Mouse (Mus musculus): ENCODE data around the gene Zfp113.
A peak's percentile ranks its signal among the peaks of the same experiment; 100 is the strongest.
"Not testable (repeated sequence)": the region's sequence is repeated elsewhere in the genome, so short reads cannot be mapped to it uniquely, and the experiment has no call there.

Gene Zfp113

DNA sequence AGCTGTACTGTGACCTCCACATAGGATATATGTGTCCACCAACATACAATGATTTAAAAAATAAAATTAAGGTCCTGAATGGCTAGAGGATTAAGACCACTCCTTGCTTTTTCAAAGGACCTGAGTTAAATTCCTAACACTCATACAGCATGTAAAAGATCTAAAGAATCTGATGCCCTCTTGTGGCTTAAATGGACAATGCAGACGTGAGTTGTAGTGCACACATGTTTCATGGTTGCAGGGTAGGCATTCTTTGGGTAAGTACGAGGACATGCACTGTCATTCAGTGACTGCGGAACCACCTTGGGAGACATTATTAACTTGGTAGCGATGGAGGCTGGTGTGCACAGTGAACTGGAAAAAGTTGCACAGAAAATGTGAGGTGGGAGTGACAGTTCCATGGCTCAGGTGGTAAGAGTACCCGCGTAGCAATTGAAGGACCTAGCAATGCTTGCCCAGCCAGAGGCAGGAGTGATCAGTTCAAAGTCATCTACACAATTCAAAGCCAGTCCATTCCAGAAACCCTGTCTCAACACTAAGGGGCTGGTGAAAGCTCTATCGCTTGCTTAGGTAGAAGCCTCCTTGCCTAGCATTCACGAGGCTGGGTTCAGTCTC, 17.5 kb downstream of the Zfp113 start:
- DNase-seq (ENCODE audit: low read depth) = peak; percentile 75

DNA sequence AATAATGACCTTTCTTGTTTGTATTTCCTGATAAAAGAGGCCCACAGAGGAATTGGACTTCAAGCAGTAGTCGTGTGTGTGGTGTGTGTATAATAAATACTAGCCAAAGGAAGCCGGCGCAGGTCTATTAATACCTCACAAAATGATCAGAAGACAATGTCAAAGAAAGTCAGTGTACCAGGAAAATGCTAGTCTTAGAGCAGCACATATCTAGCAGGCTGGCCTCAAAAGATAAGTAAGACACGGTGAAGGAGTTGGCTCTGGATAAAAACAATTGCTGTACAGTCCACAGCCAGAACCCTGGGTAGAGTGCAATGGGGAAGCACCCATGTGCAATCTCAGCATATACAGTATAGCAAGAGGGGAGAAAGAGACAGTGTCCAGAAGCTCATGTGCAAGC, 18.3 kb downstream of the Zfp113 start:
- DNase-seq (ENCODE audit: low read depth) = peak; percentile 46

DNA sequence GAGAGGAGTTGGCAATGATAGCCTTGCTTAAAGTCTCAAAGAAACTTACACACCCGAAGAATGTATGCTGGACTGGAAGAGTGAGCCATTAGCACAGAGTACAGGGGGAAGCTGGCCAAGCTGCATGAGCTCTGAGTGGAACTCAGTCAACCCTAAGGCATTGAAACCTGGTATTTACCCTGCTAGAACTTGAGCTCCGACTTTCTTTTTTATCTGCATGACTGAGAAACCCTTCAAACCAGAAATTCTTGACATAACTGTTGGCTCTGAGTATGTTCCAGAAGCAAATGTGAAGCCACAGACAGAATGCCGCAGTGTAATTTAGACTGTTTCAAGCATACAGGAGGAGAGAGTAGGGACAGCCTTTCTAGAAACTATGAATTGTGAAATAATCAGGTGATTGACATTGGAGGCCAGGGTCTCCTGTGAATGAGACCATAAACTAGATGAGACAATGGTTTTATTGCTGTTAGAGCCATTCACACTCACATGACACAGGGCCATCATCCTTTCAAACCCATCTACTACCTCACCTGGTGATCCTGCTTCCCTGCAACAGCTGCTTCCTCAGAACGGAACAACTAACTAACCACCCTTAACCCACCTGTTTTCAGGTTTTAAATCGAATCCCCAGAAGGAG, 23.0 kb downstream of the Zfp113 start:
- no peak for DNase-seq (ENCODE audit: low read depth)

DNA sequence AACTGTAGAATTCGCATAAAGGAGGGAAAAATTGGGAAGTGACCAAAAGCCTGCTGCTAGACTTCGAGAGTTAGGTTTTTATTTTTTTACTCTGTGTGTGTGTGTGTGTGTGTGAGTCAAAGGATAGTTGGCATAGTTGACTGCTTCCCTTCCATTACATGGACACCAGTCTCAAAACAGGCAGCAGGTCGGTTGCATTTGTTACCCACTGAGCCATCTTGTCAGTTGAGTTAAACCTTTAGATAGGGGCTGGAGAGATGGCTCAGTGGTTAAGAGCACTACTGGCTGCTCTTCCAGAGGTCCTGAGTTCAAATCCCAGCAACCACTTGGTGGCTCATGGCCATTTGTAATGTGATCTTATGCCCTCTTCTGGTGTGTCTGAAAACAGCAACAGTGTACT, 37.5 kb downstream of the Zfp113 start:
- no peak for DNase-seq (ENCODE audit: low read depth)

DNA sequence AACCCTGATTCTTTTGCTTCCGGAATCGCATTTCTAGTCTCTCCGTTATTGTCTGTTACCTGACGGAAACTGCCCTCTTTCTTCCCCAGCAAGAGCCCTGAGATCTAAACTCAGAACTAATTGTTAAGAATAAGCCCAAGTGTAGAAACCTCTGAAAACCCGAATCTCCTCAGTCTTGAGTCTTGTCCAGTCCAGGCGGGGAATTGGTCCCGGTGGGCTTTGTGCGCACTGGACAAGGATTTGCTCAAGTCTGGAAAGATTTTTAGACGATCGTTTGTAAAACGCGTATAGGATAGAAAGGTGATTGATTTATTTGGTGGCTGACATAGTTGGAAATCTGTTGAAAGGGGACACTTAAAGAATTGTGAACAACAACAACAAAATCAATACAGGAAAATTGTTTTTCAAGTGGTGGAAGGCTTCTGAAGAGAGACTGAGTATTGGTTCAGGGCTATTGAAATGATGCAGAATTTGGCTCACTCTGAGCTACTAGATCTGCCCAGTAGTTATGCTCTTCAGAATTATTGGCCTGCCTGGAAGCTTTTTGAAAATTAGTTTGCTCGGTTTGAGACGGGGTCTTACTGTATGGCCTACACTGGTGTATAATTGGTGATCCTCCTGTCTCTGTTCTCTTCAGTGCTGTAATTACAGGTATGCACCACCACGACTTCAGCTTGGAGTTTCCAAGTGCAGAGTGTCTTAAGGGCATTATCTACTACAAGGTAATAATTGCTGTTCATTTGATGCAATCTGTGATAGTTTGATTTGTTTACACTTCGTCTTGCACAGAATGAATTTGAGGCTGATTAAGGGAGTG, 38.1 kb downstream of the Zfp113 start:
- no peak for DNase-seq (ENCODE audit: low read depth)

DNA sequence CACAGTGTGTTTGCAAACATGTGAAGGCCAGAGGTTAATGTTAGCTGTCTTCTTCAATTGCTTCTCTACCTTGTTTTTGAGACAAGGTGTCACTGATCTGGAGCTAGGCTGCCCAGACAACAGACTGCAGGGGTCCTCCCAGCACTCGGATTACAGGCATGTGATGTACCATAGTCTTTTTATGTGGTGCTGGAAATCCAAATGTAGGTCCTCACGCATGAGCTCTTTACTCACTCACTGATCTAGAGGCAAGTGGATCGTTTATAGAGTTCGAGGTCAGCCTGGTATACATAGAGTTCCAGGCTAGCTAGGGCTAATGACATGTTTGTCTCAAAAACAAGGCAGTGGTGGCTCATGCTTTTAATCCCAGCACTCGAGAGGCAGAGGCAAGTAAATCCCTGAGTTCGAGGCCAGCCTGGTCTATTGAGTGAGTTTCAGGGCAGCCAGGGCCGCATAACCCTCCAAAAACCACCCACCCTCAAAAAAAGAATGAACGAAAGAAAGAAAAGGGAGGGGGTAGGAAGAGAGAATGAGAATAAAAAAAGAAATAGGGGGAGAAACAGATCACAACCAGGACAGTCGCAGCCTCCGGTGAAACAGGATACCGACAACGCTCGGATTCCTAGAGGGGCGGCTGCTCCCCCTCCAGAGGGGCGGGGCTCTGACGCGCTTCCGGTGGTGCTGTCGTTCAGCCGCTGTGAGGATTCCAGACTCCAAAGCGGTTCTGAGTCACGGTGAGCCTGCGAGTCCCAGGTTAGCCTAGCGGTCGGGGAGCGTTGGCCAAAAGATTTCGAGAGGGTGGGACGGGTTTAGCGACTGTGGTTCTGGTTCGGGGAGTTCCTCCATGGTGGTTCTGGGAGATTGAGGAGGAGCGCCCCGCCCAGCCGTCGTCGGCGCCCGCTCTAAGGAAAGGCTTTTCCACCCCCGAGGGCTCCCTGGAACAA, 39.0 kb downstream of the Zfp113 start, which contains the start of gene Zscan21:
Gene Zscan21, plus strand, starts transcription at position 649 of the 944 bp plus-strand sequence.
- peak; percentile 86 for DNase-seq (ENCODE audit: low read depth)

DNA sequence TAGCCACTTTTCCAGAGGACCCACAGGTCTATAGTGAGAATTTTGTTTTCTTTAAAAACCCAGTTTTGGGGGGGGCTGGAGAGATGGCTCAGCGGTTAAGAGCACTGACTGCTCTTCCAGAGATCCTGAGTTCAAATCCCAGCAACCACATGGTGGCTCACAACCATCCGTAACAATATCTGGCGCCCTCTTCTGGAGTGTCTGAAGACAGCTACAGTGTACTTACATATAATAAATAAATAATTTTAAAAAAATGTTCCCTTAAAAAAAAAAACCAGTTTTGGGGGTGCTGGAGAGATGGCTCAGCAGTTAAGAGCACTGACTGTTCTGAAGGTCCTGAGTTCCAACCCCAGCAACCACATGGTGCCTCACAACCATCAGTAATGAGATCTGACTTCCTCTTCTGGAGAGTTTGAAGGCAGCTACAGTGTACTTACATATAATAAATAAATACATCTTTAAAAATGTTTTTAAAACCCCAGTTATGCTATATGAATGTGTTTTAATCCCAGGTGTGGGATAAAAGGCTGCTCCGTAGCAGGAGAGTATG, 45.6 kb downstream of the Zfp113 start:
- not testable (repeated sequence) for DNase-seq (ENCODE audit: low read depth)

DNA sequence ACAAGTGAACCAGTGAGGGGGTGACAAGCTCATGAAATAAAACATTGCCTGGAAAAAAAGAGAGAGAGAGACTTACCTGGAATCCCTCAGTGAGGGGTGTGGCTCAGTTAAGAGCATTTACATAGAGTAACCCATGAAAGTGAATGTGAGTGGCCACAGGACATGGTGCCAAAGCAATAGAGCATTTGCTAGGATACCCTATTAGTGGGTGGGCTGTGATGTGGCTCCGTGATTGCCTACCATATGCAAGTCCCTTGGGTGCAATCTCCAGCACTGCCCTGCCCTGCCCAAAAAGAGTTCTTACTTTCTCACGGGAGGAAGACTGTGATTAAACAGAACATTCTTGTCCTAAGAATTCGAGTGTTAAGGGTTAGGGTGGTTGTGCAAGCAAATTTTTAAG, 48.4 kb downstream of the Zfp113 start:
- no peak for DNase-seq (ENCODE audit: low read depth)

DNA sequence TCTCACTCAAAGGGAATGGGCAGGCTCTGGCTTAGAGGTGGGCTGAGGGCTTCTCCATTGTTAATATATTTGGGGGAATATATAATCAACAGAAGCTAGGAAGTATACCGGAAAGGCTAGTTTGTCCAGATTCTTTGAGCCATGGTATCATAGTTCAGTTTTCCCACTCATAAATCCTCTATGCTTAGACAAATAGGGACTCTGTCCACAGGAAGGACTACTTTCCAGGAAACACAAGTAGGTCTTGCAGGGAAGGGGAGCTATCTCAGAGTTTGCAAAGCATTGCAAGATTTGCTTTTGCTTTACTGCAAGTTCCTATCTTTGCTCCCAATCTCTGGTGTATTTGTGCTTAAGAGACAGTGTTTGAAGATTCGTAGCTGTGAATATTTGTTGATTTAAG, 50.6 kb downstream of the Zfp113 start:
- DNase-seq (ENCODE audit: low read depth) = no peak

DNA sequence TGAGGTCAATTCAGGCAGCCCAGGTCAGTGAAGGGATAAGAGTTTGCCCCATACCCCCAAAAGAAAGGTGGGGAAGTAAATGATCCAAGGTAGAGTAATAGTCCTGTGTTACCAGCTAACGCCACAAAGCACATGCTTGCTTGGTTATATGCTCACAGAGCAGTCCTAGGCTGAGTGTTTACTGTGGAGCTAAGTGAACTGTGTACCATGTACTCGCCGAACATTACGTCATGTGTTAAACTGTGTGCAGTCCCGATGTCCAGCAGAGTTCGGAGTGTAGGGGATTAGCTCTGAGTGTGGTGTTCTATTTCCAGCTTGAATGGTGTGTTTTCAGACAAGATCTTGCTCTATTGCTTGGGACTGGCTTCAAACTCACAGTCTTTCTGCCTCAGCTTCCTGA, 61.1 kb downstream of the Zfp113 start:
- no peak for DNase-seq (ENCODE audit: low read depth)

DNA sequence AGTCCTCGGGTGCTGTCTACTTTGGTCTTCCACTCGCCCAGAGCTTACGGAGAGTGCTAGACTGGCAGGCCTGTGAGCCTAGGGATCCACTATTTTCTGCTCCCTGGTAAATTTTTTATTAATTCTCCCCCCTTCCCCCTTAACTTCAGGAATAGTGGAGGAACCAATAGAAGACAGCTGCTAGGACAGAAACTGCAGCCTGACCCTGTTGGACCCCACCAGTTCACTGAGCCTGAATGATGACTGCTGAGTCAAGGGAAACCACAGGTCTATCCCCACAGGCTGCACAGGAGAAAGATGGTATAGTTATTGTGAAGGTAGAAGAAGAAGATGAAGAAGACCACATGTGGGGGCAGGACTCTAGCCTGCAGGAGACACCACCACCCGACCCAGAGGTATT, 62.8 kb downstream of the Zfp113 start:
- DNase-seq (ENCODE audit: low read depth) = no peak

DNA sequence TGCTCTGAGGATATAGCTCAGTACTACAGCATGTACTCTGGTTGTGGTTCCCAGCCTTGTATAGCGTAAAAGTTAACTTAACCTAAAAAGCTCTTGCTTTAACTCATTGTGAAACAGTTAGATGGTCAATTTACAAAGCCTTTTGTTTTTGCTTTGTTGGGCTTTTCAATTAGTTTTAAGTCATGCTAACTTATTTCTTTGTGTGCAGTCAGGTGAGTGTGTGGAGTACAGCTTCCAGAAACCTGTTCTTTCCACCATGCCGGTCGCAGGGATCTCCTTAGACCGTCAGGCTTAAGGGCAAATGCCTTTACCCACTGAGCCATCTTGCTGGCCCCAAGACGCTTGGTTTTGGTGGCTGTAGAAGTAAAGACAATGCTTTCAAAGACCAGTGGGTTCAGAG, 64.8 kb downstream of the Zfp113 start:
- DNase-seq (ENCODE audit: low read depth) = no peak

DNA sequence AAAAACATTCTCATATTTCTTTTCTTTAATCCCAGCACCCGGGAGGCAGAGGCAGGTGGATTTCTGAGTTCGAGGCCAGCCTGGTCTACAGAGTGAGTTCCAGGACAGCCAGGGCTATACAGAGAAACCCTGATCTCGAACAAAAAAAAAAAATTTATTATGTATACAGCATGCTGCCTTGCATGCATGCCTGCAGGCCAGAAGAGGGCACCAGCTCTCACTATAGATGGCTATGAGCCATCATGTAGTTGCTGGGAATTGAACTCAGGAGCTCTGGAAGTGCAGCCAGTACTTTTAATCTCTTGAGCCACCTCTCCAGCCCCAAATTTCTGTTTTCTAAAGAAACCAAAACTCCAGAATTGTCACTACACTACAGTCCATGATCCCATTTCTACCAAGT, 65.3 kb downstream of the Zfp113 start:
- no peak for DNase-seq (ENCODE audit: low read depth)
